Mouse (Mus musculus) retina, embryonic 14.5 days (tissue): ENCODE results near the gene Rbpjl.

ENCODE experiments used
- DNase-seq: peaks from one replicate; pipeline ENCODE4 v3.0.0-alpha.2; 2015; ENCODE audit warnings: low spot score

Gene Rbpjl

GRCm38 (mm10) chr2:164445399-164446085, 42.6 kb downstream of the Rbpjl start:
- no peak for DNase-seq

- no peak for DNase-seq
Observed at GRCm38 (mm10) chr2:164446086-164446469, 43.1 kb downstream of the Rbpjl start.

GRCm38 (mm10) chr2:164448140-164448539, 45.2 kb downstream of the Rbpjl start:
- DNase-seq = no peak

GRCm38 (mm10) chr2:164448921-164449320, 46.0 kb downstream of the Rbpjl start:
- no peak for DNase-seq

- DNase-seq = no peak
Observed at GRCm38 (mm10) chr2:164449341-164450042, 46.6 kb downstream of the Rbpjl start.

GRCm38 (mm10) chr2:164452000-164452676, 49.2 kb downstream of the Rbpjl start:
- DNase-seq = no peak

GRCm38 (mm10) chr2:164453047-164453757, 50.3 kb downstream of the Rbpjl start:
- DNase-seq = no peak

GRCm38 (mm10) chr2:164453887-164454500, 51.1 kb downstream of the Rbpjl start:
- DNase-seq = no peak

GRCm38 (mm10) chr2:164454846-164455245, 51.9 kb downstream of the Rbpjl start:
- no peak for DNase-seq

- no peak for DNase-seq
Observed at GRCm38 (mm10) chr2:164455421-164456190, 52.7 kb downstream of the Rbpjl start.

- DNase-seq = no peak
Observed at GRCm38 (mm10) chr2:164456413-164456812, 53.5 kb downstream of the Rbpjl start.

- peak; percentile 35 for DNase-seq
Observed at GRCm38 (mm10) chr2:164456864-164457300, 53.9 kb downstream of the Rbpjl start, which contains the start of gene Sys1. Gene Sys1, plus strand, starts transcription at chr2:164456964.

GRCm38 (mm10) chr2:164457942-164458341, 55.0 kb downstream of the Rbpjl start:
- no peak for DNase-seq

GRCm38 (mm10) chr2:164458535-164458934, 55.6 kb downstream of the Rbpjl start:
- no peak for DNase-seq

GRCm38 (mm10) chr2:164460745-164461551, 58.0 kb downstream of the Rbpjl start, which contains the start of gene Gm20458:
Gene Gm20458, plus strand, starts transcription at chr2:164460967.
- peak; percentile 98 for DNase-seq
